Mouse (Mus musculus) embryonic stem cell, embryonic (primary cell): Measurements from ENCODE around the gene Fbxo6.

Experiments used
- CTCF ChIA-PET, 4 experiments: fragments of 300-600 bp in 2 of 4; fragments of 350-600 bp in 2 of 4; sonication (Branson Sonifier 250); formaldehyde crosslinking; loops; one replicate each; lab custom pipeline; 2022; ENCODE audit warnings: inconsistent platforms in 2 of 4; lab: Charles Lee
- POLR2A ChIA-PET, 4 experiments: fragments of 300-600 bp in 2 of 4; fragments of 350-600 bp in 2 of 4; sonication (Branson Sonifier 250); formaldehyde crosslinking; loops; one replicate each; lab custom pipeline; 2022; ENCODE audit warnings: antibody characterized with exemption in 4 of 4, inconsistent platforms in 1 of 4; lab: Charles Lee

The Fbxo6 gene

GRCm38 (mm10) chr4:148101801-148102527, 50.0 kb downstream of the Fbxo6 start:
- ChIA-PET CTCF (interaction anchor here in 3 of 4 experiments (0.6 to 2.0 kb wide), 12 partner anchors 8 to 186 kb away, joined by 3 to 17 read pairs (median 4); partner anchors contain the start of genes Agtrap (in 1 of the 3) and Disp3 (in 1 of the 3)), POLR2A (interaction anchor here in 2 of 4 experiments (0.6 to 4.2 kb wide), 8 partner anchors 13 to 50 kb away, joined by 3 to 26 read pairs (median 4); partner anchors contain the start of genes Agtrap (in 1 of the 2) and Fbxo6 (in 1 of the 2))

- ChIA-PET POLR2A (interaction anchor here in 2 of 4 experiments (0.6 to 1.8 kb wide), 4 partner anchors 9 to 162 kb away, joined by 3 to 6 read pairs (median 4); partner anchors contain the start of gene Plod1 (in 1 of the 2)), CTCF (interaction anchor here in 2 of 4 experiments (1.5 to 1.9 kb wide), 2 partner anchors 18 to 71 kb away, joined by 6 read pairs; no protein-coding TSS in a partner anchor)
Measured at GRCm38 (mm10) chr4:148098666-148099065, 53.3 kb downstream of the Fbxo6 start.

GRCm38 (mm10) chr4:148097936-148098335, 54.0 kb downstream of the Fbxo6 start:
- ChIA-PET POLR2A (interaction anchor here in 2 of 4 experiments (1.0 to 2.3 kb wide), 4 partner anchors 10 to 161 kb away, joined by 3 to 9 read pairs (median 6); partner anchors contain the start of genes Agtrap (in 1 of the 2) and Plod1 (in 1 of the 2)), CTCF (interaction anchor here in 1 of 4 experiments (0.6 kb wide), 1 partner anchor 15 kb away, joined by 3 read pairs; no protein-coding TSS in a partner anchor)
